Mouse (Mus musculus) B cell, adult 2 months (primary cell): ENCODE results near the gene Lrrc17.
A peak's percentile ranks its signal among the peaks of the same experiment; 100 is the strongest.
"Not testable (repeated sequence)": the region's sequence is repeated elsewhere in the genome, so short reads cannot be mapped to it uniquely, and the experiment has no call there.

Source experiments
- DNase-seq, 2 experiments: peaks; one replicate each; pipeline ENCODE4 v3.0.0; 2022

The Lrrc17 gene

DNA sequence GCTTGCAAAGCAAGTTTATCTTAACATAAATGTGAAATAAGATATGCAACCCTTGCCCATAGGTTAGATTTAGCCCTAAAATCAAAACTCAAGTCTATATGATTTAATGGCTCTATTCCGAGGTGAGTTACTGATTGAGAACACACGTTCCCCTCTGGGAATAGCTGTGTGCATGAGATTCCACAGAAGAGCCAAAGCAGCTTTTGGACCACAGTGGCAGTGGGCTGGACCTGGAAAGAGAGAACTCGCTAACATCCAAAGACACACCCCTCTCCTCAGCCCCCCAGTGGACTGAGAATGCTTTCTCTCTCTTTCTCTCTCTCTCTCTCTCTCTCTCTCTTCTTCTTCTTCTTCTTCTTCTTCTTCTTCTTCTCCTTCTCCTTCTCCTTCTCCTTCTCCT, 1.5 kb downstream of the Lrrc17 start:
- DNase-seq: no peak

DNA sequence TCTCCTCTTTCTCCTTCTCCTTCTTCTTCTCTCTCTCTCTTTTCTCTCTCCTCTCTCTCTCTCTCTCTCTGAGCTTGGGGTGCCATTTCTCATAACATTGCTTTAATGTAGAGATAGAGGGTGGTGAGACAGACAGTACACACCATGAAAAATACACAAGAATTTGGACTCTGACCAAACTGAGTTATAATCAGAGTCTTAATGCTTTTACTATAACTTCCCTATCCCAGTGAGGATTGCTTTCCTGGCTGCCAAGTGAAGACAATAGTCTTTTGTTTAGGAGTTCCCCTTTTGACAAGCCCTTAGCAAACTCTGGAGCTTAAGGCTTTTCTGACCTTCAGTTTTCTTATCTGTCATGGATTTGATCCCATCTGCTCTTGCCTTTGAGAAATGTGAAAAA, 1.9 kb downstream of the Lrrc17 start:
- no peak for DNase-seq

DNA sequence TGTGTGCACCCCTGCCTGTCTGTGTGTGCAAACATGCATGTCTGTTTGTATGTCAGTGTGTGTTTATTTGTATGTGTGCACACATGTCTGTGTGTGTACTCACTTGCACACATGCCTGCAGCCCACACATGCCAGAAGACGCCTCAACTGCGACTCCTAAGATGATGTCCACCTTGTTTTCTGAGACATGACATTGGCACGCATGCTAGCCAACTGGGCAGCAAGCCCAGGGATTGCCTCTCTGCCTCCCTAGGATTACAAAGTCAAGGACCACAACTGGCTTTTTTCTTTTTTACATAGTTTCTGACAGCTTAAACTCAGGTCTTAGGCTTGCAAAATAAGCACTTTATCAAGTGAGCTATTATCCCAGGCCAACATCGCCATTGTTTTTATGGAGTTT, 2.4 kb downstream of the Lrrc17 start:
- no peak for DNase-seq

DNA sequence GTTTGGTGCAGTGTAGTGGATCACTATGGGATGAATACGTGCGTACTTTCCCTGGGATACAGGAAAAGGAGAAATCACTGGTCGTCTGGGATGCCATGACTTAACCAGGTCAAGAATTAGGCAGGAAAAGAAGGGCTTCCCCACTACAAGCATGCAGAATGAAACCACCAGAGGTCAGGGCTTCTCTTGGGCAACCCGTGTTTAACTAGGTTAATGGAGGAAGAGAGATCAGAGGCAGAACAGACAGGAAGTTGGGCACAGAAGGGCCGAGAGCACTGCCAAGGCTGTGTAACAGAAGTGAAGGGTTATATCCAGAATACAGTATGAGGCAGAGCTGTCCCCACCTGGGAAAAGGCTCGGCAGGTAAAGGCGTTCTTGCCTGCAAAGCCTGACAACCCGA, 3.6 kb downstream of the Lrrc17 start:
- DNase-seq: peak in 1 of 2 experiments; percentile 4

DNA sequence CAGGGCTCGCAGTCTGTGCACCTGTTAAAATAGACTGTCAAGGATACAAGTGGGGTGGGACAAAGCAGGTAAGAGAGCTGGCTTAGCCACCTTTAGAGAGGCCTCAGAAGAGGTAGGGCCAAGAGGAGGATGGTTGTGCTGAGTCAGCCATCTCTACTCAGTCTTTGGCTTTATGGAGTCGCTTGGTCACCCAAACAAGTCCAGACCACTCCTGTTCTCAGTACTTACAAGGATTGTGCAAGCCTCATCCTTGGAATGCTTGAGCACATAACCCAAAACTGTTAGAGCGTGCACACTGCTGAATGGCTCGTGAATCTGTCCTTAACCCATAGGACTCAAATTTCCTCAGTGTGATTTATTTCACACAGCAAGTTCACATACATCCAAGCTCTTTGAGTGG, 10.3 kb downstream of the Lrrc17 start:
- no peak for DNase-seq

DNA sequence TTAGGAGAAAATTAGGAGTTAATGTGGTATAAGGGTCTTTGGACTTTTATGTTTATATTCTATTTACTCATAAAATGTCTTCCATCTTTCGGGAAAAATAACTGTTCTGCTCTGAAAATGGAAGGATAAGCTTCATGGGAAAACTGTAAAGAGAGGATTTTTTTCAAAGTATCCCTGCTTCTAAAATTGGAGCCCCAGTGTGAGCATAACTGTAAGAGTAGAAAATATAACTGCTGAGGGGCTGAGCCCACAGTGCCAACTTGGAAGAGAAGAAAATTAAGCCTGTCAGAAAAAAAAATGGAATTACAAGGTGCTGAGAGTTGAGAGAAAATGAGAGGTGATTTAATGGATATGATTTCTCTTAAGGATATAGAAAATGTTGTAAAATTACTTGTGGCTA, 11.4 kb downstream of the Lrrc17 start:
- no peak for DNase-seq

DNA sequence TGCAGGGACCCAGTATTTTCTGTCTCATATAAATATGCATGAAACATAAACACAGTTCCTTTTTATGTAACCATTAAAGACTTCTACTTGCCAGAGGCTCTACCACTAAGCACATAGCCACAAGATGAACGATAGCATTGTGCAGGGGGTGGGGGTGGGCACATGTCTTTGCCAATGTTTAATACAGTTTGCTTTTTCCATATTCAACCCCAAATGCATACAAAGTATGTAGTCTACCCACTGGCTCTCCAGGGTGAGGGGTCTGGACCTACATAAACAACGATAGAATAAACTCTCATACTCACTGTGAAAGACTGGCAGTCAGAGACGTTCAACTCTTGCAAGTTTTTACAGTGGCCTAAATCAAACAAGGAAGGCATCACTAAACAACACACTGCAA, 13.1 kb downstream of the Lrrc17 start:
- DNase-seq: no peak

DNA sequence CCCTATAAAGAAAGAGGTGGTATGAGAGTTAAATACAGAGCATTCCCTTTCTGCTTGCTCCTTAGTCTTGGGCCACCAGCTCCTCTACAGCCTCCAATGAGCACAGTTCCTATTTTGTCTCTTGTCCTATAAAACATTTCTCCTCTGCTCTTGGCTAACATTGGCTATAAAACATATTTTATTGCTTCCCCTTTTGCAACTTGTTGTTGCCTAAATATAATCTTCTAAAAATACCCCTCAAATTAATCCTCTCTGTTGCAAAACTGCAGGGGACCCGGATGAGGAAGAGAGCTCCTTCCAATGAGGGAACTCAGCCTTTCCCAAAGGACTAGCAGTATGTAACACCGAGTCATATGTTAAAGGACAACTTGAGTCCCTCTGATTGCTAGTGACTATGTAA, 20.6 kb downstream of the Lrrc17 start:
- no peak for DNase-seq

DNA sequence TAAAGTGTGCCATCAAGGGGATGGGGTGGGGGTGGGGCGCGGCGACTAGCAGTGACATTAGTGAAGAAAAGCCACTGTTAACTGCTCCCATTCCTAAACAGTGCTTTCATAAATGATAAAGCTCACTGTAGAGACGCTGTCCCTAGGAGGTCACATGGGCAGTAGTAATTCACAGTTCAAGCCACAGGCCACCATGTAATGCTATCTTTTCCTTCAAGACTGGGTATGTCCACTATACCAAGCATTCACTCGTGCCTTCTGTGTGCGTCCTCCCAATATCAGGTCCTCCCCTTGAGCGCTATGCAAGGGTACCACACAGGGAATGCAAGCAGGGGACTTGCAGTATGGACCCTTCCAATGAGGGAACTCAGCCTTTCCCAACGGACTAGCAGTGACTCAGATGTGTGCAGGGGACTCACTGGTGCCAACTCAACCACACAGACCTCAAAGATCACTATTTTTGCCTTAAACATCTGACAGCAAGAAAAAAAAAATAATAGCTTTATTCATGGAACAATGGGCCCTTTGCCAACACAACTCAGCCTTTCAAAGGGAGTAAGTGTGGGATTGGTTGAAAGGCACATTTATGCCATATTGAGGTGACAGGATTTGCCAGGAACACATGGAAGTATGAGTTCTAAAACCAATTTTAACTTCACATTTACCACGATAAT, 22.2 kb downstream of the Lrrc17 start:
- DNase-seq: no peak

DNA sequence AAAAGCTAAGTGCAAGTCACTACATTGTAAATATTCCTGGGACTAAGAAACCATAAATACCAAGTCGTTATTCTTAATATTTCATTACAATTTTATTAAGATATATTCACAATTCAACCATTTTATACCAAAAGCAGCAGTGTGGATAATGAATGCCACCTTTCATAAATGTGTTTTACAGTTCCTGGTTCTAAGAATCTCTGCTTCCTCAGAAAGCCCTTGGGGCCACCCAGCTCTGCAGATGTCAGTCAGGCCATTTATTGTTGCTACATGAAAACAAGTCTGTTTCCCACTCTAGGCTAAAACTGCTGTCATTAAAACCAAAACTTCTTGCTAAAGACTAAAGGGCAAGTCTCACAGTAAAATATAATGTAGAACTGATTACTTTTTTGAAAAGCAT, 24.4 kb downstream of the Lrrc17 start:
- DNase-seq: peak in 1 of 2 experiments; percentile 26

DNA sequence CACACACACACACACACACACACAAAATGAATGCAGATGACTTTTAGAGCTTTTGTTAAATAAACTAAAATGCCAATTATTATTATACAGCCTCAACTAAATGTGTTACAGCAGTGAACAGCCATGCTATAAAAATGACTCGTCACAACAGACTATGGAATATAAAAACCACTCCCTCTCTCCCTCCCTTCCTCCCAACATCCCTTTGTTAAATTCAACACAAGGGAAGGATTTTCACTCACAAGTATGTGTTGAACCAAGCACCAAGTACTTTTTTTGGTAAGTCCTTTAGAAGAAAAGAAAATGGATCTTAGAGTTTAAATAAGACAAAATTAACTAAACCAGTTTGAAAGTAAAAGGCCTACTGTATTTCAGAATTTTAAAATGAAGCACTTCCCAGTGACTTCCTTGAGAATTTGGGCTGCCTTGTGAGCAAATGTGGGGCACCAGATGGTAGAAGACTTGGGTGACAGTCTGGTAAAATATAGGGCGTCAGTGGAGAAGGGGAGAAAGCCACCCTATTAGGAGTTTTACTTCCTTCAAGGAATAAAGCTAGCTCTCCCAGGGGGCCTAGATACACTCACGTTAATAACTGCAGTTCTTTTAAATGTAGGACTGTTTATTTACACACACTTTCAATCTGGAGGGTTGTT, 29.5 kb downstream of the Lrrc17 start:
- no peak for DNase-seq

DNA sequence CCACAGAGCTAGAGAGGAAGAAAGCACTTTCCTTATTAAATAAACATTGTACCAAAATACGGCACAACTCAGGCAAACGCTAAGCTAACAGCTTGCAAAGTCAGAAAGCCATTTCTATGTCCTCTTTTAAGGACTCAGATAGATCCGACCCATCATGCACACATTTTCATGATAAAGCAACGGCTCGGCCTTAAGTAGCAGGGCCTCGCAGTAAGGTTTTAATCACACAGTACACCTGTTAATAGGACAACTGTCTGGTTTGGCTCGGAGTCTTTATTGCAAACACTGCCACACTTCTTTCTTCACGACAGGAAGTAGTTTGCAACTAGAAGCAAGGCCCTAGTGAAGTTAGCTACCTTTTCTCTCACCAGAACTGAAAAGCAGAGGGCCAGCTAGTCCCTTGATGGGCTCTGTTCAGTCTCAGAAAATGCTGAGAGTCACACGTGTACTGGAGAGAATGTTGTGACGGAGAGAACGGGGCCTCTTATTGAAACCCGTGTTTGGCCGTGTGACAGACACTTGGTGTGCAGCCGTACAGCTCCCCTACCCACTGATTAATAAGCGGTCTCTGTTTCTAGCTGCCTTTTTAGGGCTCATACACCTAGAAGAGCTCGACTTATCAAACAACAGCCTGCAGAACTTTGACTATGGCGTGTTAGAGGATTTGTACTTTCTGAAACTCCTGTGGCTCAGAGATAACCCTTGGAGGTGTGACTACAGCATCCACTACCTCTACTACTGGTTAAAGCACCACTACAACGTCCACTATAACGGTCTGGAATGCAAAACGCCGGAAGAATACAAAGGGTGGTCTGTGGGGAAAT, 31.2 kb downstream of the Lrrc17 start:
- no peak for DNase-seq

DNA sequence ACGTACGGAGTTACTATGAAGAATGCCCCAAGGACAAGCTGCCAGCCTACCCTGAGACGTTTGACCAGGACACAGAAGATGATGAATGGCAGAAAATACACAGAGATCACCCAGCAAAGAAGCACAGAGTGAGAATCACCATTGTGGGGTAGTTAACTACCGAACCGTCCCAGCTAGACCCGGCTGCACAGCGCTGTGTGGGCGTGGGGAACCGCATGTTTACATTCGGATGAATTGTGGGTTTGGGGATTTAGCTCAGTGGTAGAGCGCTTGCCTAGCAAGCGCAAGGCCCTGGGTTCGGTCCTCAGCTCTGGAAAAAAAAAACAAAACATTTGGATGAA, 31.8 kb downstream of the Lrrc17 start:
- no peak for DNase-seq

DNA sequence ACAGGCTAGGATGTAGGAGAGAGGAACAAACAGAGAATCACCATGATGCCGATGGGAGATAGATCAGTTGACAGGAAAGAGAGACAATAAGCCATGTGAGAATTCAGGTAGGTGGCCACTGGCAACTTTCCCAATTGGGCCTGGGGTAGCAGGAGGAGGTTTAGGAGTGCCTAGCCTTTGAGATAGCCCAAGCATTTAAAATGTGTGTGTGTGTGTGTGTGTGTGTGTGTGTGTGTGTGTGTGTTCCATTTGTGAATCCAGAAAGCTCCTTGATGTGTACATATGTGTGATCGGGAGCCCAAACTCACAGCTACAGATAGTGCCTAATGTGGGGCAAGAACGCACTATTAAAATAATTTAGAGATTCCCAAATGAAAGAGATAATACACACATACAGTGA, 34.8 kb downstream of the Lrrc17 start:
- DNase-seq: no peak

DNA sequence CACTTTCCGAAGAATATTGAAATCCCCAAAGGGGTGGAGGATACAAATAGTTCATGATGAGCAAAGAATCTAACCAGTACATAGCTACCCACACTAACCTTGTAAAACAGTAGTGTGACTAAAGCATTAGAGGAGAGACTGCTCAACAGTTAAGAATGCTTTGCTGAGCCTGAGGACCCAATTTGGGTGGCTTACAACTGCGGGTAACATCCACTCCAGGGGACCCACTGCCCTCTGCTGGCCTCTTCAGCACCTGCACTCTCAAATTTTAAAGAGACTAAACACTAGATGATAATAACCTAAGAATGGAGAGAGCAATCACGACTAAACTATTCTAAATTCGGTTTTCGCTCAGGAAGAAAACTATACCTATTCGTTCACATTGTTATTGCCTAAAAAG, 43.4 kb downstream of the Lrrc17 start:
- peak; percentile 68 to 74 for DNase-seq

DNA sequence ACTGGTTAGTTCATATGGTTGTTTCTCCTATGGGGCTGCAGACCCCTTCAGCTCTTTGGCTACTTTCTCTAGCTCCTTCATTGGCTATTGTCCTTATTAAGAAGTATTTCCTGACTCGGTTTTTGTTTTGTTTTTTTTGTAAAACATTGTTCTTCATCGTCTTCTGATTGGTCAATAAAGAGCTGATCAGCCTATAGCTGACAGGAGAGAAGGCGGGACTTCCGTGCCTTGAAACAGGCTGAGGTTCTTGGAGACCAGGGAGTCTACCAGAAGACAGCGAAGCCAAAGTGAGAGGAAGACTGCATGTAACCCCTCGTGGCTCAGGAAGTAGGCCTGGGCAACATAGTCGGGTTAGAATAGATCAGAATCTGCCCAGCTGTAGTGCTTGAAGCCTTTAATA, 44.3 kb downstream of the Lrrc17 start:
- DNase-seq: no peak

DNA sequence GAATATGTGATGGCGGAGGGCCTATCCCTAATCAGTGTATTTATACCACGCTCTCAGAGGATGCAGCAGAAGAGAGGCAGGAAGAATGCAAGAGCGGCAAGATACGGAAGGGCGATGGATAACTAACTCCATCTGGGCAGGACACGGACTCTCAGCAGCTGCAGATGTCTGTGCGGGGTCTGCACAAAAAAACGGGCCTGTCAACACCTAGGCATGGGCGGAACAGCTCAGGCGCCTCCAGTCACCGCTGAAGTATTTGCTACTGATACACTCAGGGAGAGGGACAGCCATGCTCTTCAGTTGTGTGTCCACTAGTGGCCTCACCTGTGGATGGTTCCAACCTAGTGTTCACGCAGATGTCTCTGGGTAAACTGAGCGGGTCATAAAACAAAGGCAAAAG, 44.9 kb downstream of the Lrrc17 start:
- DNase-seq: no peak

DNA sequence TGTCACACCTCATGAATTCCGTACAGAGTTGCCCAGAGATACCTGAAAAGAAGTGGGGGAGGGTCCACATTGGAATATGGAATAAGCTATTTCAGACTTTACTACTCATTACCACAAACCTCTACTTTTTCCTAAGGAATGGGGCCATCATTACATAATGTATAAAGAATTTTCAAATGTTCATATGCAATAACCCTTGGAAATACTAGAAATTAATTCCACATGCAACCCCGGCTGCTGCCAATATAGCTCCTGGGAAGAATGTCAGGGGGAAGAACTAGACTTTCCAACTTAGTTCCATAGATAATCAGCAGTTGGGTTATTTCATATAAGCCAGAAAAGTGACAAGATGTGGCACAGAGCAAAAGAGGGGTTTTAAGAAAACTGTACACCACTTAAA, 48.7 kb downstream of the Lrrc17 start:
- DNase-seq: no peak

DNA sequence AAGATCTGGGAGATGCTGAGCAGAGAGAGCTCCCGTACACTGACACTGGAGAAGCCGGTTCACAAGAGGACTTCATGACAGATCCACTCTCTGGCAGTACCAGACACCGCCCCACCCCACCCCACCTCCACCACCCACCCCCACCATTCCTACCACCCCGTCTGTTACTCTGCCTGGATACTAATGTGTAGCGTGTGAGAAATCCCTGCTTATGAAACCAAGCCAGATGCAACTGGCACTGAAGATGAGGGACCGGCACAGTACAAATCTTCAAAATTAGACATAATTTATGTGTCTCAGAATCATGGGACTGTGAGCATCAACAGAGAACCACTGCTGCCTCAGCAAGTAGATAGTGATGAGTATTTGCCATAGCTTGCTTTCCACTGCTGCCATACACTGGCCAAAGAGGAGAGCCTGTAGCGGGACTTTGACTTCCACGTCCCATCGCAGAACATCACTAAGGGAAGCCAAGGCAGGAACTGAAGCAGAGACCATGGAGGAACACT, 49.9 kb downstream of the Lrrc17 start:
- DNase-seq: no peak

DNA sequence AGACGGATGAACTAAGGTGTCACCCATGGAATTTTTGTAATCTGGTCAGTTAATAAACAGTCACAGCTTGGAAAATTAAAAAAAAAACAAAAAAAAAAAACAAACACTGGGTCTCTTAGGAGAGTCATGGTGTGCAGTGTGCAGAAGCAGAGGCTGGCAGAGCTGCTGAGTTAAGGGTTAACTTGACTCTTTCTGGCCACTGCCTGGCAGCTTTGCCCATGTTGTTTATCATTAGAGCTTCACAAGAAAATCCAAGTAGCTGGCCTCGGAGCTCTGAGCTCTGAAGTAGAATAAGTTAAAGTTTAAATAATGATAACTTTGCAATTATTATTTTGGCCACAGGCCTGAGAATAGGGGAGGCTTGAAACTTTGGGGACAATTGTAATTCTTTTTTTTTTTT, 56.2 kb downstream of the Lrrc17 start:
- not testable (repeated sequence) for DNase-seq

DNA sequence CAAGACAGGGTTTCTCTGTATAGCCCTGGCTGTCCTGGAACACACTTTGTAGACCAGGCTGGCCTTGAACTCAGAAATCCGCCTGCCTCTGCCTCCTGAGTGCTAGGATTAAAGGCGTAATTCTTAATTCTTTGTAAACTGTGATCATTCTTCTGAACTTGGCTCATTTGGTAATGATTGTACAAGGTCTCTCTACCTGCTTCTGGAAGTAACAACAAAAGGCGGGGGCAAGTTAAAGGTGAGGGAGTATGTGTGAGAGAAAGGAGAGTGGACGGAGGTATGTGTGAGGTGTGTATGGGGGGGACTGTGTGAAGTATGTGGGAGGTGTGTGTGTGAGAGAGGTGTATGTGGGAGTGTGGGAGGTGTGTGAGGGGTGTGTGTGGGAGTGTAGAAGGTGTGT, 56.6 kb downstream of the Lrrc17 start:
- no peak for DNase-seq

DNA sequence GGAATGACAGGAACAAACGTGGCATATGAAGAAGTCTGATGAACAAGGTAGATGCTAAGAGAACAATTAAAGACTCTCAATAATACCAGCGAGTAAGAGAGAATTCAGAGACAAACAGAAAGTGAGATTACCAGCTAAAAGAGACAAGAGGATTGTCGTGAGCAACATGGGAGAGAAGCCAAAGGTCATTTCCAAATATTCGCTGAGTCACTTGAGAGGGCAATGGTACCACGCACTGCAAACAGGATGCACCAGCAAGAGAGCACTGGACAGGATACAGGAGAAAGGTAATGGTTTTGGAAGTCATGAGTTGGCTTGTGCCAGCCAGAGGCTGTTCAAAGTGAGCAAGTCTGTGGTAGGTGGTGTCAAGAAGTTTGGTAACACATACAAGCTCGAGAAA, 62.6 kb downstream of the Lrrc17 start:
- DNase-seq: no peak

DNA sequence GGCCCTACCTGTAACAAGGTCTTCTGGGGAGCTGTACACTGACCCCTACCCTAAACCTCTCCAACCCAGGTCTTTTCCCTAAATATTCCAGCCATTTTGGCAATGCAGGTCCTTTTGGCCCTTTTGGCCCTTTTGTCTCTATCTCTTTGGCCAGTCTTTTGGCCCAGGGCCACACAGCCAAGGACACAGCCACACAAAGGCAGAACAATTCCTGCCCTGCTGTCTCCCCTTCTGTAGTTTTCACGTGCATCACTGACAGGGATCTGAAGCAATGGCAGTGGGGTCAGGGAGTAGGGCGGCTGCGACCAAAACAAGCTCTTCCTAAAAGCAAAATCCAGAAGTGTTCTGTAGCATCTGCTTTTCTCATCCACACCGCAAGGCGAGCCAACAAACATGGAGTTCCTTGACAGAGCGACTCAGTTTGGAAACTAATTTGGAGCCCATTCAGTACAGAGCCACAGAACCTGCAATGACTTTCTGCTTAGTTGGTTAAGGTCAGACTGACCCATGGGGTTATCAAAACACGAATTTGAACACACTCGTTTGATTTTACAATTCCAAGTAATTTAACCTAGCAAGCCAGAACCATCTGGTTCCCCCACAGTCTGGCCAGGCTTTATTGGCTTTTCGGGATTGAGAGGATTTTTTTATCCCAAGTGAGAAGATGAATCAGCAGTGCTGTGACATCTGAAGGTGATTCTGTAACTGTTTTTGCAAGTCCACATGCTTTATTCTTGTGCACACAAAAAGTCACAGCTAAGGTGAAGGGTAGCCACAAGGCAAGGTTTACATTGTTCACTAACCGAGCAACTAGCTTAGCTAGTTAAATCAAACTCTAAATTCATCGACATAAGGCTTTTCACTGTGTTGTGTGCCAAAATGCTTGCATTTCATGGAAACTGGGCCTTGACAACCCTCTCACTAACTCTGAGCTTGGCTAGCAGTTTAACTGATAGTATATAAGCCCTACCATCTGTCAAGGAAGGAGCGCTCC, 65.2 kb downstream of the Lrrc17 start:
- DNase-seq: no peak
